Mouse (Mus musculus): ENCODE results near the gene Nkd1. TPM values are rescaled to one million over a fixed set of nuclear protein-coding genes. Genes with fewer than 3 reads are reported as not detected.

The Nkd1 gene
- polyA plus RNA-seq, 1 experiment from 2014 or later = 66.4 TPM

DNA sequence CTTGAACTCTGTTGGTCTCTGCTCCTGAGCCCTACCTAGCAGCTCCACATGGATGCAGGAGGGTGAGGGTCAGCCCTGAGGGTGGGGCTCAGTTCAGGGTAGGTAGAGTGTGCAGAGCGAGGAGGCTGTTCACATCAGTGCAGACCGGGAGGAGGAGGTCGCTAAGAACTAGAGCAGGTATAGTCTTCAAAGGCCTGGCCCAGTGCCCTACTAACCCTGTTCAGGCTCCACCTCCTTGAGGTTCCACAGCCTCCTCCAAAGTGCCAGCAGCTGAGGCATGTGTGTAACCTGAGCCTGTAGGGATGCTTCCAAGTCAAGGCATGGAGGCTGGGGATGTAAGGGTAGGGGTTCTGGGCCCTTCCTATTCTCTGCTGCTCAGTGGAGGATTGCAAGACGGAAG, 23.5 kb downstream of the Nkd1 start:
- Histone ChIP-seq H3K27ac (replicated peaks; ENCODE audit: low read depth, low read length) (no peak overlapping the region), H3K4me3 (replicated peaks; ENCODE audit: low read depth, low read length) (no peak overlapping the region), H3K4me1 (ENCODE audit: control insufficient read depth, insufficient read depth, low read length) (no peaks in the 10 kb centered on the region), H3K27me3 (ENCODE audit: control insufficient read depth, insufficient read depth, low read length) (no peaks in the 10 kb centered on the region), H3K9me3 (ENCODE audit: control insufficient read depth, low read length) (no peaks in the 10 kb centered on the region), H3K36me3 (ENCODE audit: control insufficient read depth, insufficient read depth, low read length) (0 out of 2 replicates have a peak, but pooled peaks cover 6% of the 10 kb centered on the region), H3K4me2 (ENCODE audit: low read length) (no peak overlapping the region), H3K9ac (replicated peaks; ENCODE audit: low read length) (no peak overlapping the region)
- ATAC-seq (ENCODE audit: low FRiP score, low TSS enrichment) (no peak), DNase-seq (no peak)
- 84% methylated on average over 4 of the region's 4 CpGs for WGBS

DNA sequence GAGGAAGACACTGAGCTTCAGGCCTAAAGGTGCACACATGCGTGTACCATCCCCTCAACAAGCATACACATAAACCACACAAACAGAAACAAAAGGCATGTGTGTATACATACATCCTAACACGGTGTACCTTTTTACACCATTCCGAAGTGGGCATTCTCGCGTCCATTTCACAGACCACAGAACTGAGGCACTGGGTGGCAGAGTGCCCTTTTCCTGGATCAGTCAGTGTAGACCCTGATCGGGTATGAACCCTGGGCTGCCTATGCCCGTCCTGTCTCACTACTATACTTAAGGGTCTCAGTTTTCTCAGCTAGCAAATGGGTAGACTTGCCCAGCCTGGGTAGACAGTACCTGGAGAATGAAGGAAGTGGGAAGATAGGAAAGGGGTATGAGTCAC, 24.3 kb downstream of the Nkd1 start:
- H3K27me3 ChIP-seq (ENCODE audit: control insufficient read depth, insufficient read depth, low read length) = no peaks in the 10 kb centered on the region
- H3K27ac ChIP-seq (replicated peaks; ENCODE audit: low read depth, low read length) = no peak overlapping the region
- no peak overlapping the region for H3K4me2 ChIP-seq (ENCODE audit: low read length)
- no peak overlapping the region for H3K9ac ChIP-seq (replicated peaks; ENCODE audit: low read length)
- no peak overlapping the region for H3K4me3 ChIP-seq (replicated peaks; ENCODE audit: low read depth, low read length)
- H3K9me3 ChIP-seq (ENCODE audit: control insufficient read depth, low read length) = no peaks in the 10 kb centered on the region
- H3K36me3 ChIP-seq (ENCODE audit: control insufficient read depth, insufficient read depth, low read length) = 0 out of 2 replicates have a peak, but pooled peaks cover 7% of the 10 kb centered on the region
- no peak for ATAC-seq (ENCODE audit: low FRiP score, low TSS enrichment)
- 96% methylated on average over 7 of the region's 7 CpGs for WGBS
- DNase-seq = no peak
- no peaks in the 10 kb centered on the region for H3K4me1 ChIP-seq (ENCODE audit: control insufficient read depth, insufficient read depth, low read length)

DNA sequence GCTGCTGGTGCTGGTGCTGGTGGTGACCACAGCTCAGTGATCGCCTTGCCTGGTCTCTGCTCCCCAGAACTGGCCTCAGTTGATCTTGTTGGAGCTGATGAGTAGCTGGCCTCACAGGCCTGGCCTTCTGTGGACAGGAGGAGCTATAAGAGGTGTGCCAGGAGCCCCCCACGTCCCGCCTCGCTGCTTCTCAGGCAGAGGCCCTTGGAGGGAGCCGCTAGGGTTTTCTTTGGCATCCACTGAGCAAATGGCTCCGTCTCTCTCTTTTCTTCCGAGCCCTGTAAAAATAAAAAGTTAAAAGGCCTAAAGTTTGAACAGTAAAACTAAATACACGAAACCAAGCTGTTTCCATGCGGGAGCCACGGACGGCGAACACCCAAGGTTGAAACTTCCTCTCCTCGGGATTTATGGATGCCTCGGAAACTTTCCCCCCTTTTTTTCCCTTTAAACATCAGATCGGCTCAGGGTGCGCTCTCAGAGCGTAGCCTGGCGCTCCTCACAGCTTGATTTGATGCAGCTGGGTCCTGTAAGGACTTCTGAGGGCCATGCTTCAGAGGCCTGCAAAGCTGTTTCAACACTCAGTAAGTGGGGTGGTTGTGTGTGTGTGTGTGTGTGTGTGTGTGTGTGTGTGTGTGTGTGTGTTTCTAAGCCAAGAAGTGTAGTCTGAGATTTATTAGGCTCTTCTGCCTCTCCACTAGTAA, 25.0 kb downstream of the Nkd1 start:
- no peak overlapping the region for H3K9ac ChIP-seq (replicated peaks; ENCODE audit: low read length)
- no peaks in the 10 kb centered on the region for H3K9me3 ChIP-seq (ENCODE audit: control insufficient read depth, low read length)
- no peaks in the 10 kb centered on the region for H3K4me1 ChIP-seq (ENCODE audit: control insufficient read depth, insufficient read depth, low read length)
- ATAC-seq (ENCODE audit: low FRiP score, low TSS enrichment) = no peak
- no peak overlapping the region for H3K4me3 ChIP-seq (replicated peaks; ENCODE audit: low read depth, low read length)
- H3K36me3 ChIP-seq (ENCODE audit: control insufficient read depth, insufficient read depth, low read length) = 0 out of 2 replicates have a peak, but pooled peaks cover 7% of the 10 kb centered on the region
- no peak for DNase-seq
- no peak overlapping the region for H3K27ac ChIP-seq (replicated peaks; ENCODE audit: low read depth, low read length)
- 84% methylated on average over 18 of the region's 18 CpGs for WGBS
- no peak overlapping the region for H3K4me2 ChIP-seq (ENCODE audit: low read length)
- H3K27me3 ChIP-seq (ENCODE audit: control insufficient read depth, insufficient read depth, low read length) = no peaks in the 10 kb centered on the region

DNA sequence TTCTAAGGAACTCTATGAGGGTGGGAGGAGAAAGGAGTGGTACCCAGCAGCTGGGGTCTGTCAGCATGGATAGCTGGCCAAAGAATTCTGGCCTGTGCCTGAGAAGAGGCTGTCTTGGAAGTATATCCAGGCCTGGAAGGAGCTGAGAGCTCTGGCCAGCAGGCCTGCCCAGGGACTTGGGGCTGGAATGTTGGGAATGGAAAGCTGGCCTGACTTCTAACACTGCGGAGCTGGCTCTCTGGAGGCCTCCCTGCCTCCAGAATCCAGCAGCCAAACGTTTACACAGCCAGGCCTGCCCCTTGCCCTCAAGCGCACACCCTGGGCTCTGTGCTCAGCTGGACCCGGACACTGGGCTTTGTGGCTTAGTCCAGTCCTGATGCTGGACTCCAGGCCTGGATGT, 34.5 kb downstream of the Nkd1 start:
- Histone ChIP-seq H3K9ac (replicated peaks; ENCODE audit: low read length) (no peak overlapping the region), H3K36me3 (ENCODE audit: control insufficient read depth, insufficient read depth, low read length) (no peaks in the 10 kb centered on the region; the same call in 1 of the 2 replicates), H3K4me1 (ENCODE audit: control insufficient read depth, insufficient read depth, low read length) (no peaks in the 10 kb centered on the region), H3K27me3 (ENCODE audit: control insufficient read depth, insufficient read depth, low read length) (no peaks in the 10 kb centered on the region), H3K4me3 (replicated peaks; ENCODE audit: low read depth, low read length) (no peak overlapping the region), H3K27ac (replicated peaks; ENCODE audit: low read depth, low read length) (no peak overlapping the region), H3K9me3 (ENCODE audit: control insufficient read depth, low read length) (no peaks in the 10 kb centered on the region), H3K4me2 (ENCODE audit: low read length) (no peak overlapping the region)
- ATAC-seq (ENCODE audit: low FRiP score, low TSS enrichment) (no peak), DNase-seq (no peak)
- WGBS = 76% methylated on average over 4 of the region's 4 CpGs

DNA sequence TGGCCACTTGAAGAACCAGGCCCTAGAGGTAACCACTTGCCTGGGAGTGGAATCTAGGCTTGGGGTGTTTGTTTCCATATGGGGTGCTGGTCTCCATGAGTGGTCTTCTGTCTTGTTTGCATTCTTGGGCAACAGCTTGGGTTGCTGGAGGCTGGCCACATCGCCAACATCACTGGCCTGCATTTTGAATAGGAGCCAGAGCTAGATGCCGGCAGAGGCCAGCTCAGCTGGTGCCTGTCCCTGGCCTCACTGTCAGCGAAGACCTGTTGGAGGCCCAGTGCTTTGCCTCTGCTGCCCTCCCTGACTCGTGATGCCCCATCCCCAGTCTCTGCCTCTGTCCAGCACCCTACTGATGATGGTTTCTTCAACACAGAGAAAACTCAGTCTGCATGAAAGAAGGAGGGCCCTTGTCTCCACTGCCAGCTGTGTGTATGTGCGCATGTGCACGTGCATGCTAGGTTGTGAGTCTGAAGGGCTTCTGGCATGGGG, 38.9 kb downstream of the Nkd1 start:
- Histone ChIP-seq H3K9me3 (ENCODE audit: control insufficient read depth, low read length) (no peaks in the 10 kb centered on the region), H3K4me2 (ENCODE audit: low read length) (no peak overlapping the region), H3K27ac (replicated peaks; ENCODE audit: low read depth, low read length) (no peak overlapping the region), H3K36me3 (ENCODE audit: control insufficient read depth, insufficient read depth, low read length) (no peaks in the 10 kb centered on the region; the same call in 1 of the 2 replicates), H3K27me3 (ENCODE audit: control insufficient read depth, insufficient read depth, low read length) (no peaks in the 10 kb centered on the region), H3K4me1 (ENCODE audit: control insufficient read depth, insufficient read depth, low read length) (no peaks in the 10 kb centered on the region), H3K9ac (replicated peaks; ENCODE audit: low read length) (no peak overlapping the region), H3K4me3 (replicated peaks; ENCODE audit: low read depth, low read length) (no peak overlapping the region)
- WGBS = 86% methylated on average over 6 of the region's 6 CpGs
- no peak for DNase-seq
- no peak for ATAC-seq (ENCODE audit: low FRiP score, low TSS enrichment)

DNA sequence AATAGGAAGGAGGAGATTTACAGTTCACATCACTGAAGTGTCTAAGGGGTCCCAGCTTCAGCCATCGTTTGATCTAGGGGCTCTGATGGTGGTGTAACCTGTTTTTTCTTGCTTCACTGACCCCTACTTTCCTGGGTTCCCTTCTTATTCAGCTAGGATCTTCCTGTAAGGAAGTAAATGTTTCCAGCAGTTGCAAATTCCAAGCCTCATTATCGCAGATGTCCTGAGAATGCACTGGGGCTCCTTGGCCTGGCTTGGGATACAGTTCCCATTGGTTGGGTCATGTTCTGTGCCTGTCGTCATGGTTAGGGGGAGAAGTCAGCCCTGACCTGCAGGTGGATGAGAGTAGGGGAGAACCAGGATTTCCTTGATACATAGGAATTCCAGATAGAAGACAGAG, 40.2 kb downstream of the Nkd1 start:
- Histone ChIP-seq H3K4me2 (ENCODE audit: low read length) (no peak overlapping the region), H3K9ac (replicated peaks; ENCODE audit: low read length) (no peak overlapping the region), H3K36me3 (ENCODE audit: control insufficient read depth, insufficient read depth, low read length) (no peaks in the 10 kb centered on the region; the same call in 1 of the 2 replicates), H3K27ac (replicated peaks; ENCODE audit: low read depth, low read length) (no peak overlapping the region), H3K27me3 (ENCODE audit: control insufficient read depth, insufficient read depth, low read length) (no peaks in the 10 kb centered on the region), H3K4me1 (ENCODE audit: control insufficient read depth, insufficient read depth, low read length) (no peaks in the 10 kb centered on the region), H3K4me3 (replicated peaks; ENCODE audit: low read depth, low read length) (no peak overlapping the region), H3K9me3 (ENCODE audit: control insufficient read depth, low read length) (no peaks in the 10 kb centered on the region)
- no peak for ATAC-seq (ENCODE audit: low FRiP score, low TSS enrichment)
- WGBS = 84% methylated on average over 3 of the region's 3 CpGs
- no peak for DNase-seq

DNA sequence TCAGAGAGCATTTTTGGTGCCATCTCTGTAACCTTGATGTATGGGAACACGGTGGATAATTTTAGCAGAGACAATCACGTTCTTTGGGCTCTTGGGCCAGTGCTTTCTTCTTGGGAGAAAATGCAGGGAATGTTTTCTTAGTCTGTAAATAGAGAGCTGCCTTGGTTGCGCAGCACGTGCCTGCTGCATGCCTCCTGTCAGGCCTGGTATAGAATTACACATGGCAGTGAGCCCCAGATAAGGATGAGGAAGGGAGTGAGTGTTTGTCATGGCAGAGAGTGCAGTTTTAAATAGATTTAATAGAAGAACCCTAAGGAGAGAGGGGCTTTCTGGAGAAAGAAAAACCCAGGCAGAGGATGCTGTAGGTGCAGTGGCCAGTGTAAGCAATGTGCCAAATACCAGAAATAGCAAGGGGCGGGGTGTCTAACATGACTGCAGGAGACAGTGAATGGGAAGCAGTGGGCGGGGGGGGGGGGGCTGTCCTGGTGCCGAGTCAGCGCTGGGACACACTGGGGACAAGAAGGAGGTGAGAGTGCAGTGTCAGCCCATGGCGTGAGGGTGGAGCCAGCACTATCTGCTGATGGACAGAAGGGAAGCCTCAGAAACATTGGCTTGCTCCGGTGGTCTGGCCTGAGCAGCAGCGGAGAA, 43.2 kb downstream of the Nkd1 start:
- no peaks in the 10 kb centered on the region for H3K4me1 ChIP-seq (ENCODE audit: control insufficient read depth, insufficient read depth, low read length)
- no peak overlapping the region for H3K4me2 ChIP-seq (ENCODE audit: low read length)
- no peaks in the 10 kb centered on the region for H3K9me3 ChIP-seq (ENCODE audit: control insufficient read depth, low read length)
- 0 out of 2 replicates have a peak overlapping the region, but pooled peaks have one; percentile 9 for H3K9ac ChIP-seq (replicated peaks; ENCODE audit: low read length)
- H3K4me3 ChIP-seq (replicated peaks; ENCODE audit: low read depth, low read length) = no peak overlapping the region
- no peaks in the 10 kb centered on the region for H3K27me3 ChIP-seq (ENCODE audit: control insufficient read depth, insufficient read depth, low read length)
- H3K27ac ChIP-seq (replicated peaks; ENCODE audit: low read depth, low read length) = no peak overlapping the region
- 72% methylated on average over 11 of the region's 11 CpGs for WGBS
- no peak for ATAC-seq (ENCODE audit: low FRiP score, low TSS enrichment)
- DNase-seq = no peak
- no peaks in the 10 kb centered on the region for H3K36me3 ChIP-seq (ENCODE audit: control insufficient read depth, insufficient read depth, low read length)

DNA sequence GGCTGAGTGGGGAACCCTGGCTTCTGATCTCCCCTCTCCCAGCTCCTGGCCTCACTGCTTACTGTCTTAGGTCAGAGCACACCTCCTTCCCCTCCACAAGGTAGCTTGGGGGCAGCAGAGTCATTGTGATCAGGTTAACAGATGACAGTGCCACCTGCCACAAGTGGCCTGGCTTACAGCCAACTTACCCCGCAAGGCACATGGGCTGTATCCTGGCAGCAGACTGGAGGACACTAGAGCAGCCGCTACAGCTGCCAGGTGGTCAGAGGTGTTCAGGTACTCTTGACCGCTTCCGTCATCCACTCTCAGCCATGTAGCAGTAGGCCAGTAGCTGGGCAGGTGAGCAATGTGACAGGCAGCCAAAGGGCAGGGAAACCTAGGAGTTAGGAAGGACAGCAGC, 45.0 kb downstream of the Nkd1 start:
- Histone ChIP-seq H3K27ac (replicated peaks; ENCODE audit: low read depth, low read length) (no peak overlapping the region), H3K9ac (replicated peaks; ENCODE audit: low read length) (no peak overlapping the region), H3K27me3 (ENCODE audit: control insufficient read depth, insufficient read depth, low read length) (no peaks in the 10 kb centered on the region), H3K4me2 (ENCODE audit: low read length) (no peak overlapping the region), H3K9me3 (ENCODE audit: control insufficient read depth, low read length) (no peaks in the 10 kb centered on the region), H3K4me3 (replicated peaks; ENCODE audit: low read depth, low read length) (no peak overlapping the region), H3K4me1 (ENCODE audit: control insufficient read depth, insufficient read depth, low read length) (0 out of 2 replicates have a peak, but pooled peaks cover 11% of the 10 kb centered on the region), H3K36me3 (ENCODE audit: control insufficient read depth, insufficient read depth, low read length) (no peaks in the 10 kb centered on the region)
- 89% methylated on average over 4 of the region's 4 CpGs for WGBS
- DNase-seq = no peak
- ATAC-seq (ENCODE audit: low FRiP score, low TSS enrichment) = no peak
